Mouse (Mus musculus) kidney, adult 2 months (tissue): ENCODE data around the gene Cdh12.

Source experiments
- CTCF ChIP-seq: fragments of 200-500 bp; conservative IDR thresholded peaks from 2 replicates; pipeline ENCODE4 v1.5.1; 2011; ENCODE audit warnings: low read depth, mild to moderate bottlenecking, control low read depth, low read length, moderate library complexity, mixed read lengths; ENCODE audit not compliant: insufficient read depth, insufficient read length
- POLR2A ChIP-seq: fragments of 200-500 bp; IDR thresholded peaks from one replicate; pipeline ENCODE4 v1.6.1; 2011; ENCODE audit warnings: low read depth, low read length, control low read depth

DNA sequence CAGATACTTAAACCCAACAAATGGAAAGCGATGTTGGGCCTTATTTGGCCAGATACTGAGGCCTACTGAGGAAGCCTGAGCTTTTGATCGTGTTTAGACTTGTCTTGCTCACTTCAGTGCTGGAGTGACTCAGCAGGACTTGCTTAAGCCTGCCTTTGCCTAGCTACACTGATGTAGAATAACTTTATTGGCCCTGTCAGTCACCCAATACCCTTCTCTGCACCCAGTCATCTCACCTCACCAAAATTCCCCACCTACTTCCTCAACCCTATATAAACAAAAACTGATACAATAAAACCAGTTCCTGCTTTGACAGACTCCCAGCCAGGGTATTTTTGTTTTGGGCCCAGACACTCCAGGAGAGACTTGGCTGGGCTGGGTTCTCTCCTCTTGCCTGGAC lies 12.7 kb upstream of the Cdh12 start:
- TF ChIP-seq POLR2A (no peak), CTCF (no peak)
